Mouse (Mus musculus) testis, adult 2 months (tissue): ENCODE measurements around the gene Pla2r1.

ENCODE experiments used
- CTCF ChIP-seq: fragments of 200-500 bp; IDR thresholded peaks from 2 replicates; pipeline ENCODE4 v1.5.1; 2012; ENCODE audit warnings: low read depth, mild to moderate bottlenecking, inconsistent platforms, low read length, moderate library complexity; ENCODE audit not compliant: control insufficient read depth, insufficient read depth, insufficient replicate concordance
- POLR2A ChIP-seq: fragments of 200-500 bp; IDR thresholded peaks from 2 replicates; pipeline ENCODE4 v1.6.1; 2012; ENCODE audit warnings: low read depth, mild to moderate bottlenecking, inconsistent platforms, low read length, moderate library complexity; ENCODE audit not compliant: control insufficient read depth

DNA sequence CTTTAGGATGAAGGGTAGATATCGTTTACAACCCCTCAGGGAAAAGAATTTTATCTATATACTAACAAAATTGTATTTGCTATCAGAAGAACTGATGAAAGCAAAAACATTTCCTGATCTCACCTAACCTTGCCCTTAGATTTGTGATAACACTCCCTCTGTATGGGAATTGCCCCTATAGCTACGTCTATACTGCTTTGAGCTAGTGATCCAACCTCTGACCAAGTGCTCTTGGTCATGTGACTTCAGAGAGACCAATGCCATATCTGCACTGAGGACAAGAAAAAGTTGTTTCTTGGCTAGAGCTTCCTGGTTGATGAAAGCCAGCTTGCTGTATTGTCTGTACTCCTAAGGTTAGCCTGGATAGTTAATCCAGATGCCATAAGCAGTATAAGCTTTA lies 48.2 kb upstream of the Pla2r1 start:
- no peak for TF ChIP-seq POLR2A
- no peak for TF ChIP-seq CTCF
